In genomic region chr13:29186748-29187147, GRCm38 (mm10) we compare ENCODE assay signal across 25 mouse cellular contexts.
A peak's percentile ranks its signal among the peaks of the same experiment; 100 is the strongest.
DNase-seq lines count a peak whose midpoint lies in the region; ATAC-seq lines count a peak whose summit lies in the region.
"Had no signal": no experiment of that assay in that cellular context is flagged by ENCODE, and none has a peak within 500 bp of the region (broad histone marks: within the 10 kb centered on the region; RNA-seq: fewer than 3 reads in every experiment).

No protein-coding gene starts in this region.

- H3K27me3 ChIP-seq in embryonic facial prominence, embryonic 15.5 days = no peaks in the 10 kb centered on the region
- H3K27me3 ChIP-seq in embryonic facial prominence, embryonic 10.5 days (replicated peaks; ENCODE audit: low read depth, poor library complexity, severe bottlenecking) = no peaks in the 10 kb centered on the region
- H3K27me3 ChIP-seq in heart, embryonic 16.5 days (ENCODE audit: control insufficient read depth, insufficient read depth, low read length) = no peaks in the 10 kb centered on the region
- H3K27me3 ChIP-seq: embryonic facial prominence, embryonic 12.5 days; forebrain, embryonic 13.5 days; hindbrain, embryonic 12.5 days; hindbrain, embryonic 15.5 days had no signal

- no peak overlapping the region for H3K4me3 ChIP-seq in embryonic facial prominence, embryonic 15.5 days (replicated peaks)
- no peak overlapping the region for H3K4me3 ChIP-seq in embryonic facial prominence, embryonic 10.5 days
- no peak overlapping the region for H3K4me3 ChIP-seq in heart, embryonic 16.5 days (ENCODE audit: low read length)
- H3K4me3 ChIP-seq: embryonic facial prominence, embryonic 12.5 days; erythroblast, embryonic 14.5 days; forebrain, embryonic 13.5 days; heart, embryonic 10.5 days; hindbrain, embryonic 12.5 days; hindbrain, embryonic 15.5 days had no signal

- DNase-seq in embryonic facial prominence, embryonic 10.5 days (ENCODE audit: low spot score) = no peak
- peak; percentile 70 for DNase-seq in heart, adult 11 months
- no peak for DNase-seq in heart, postnatal 14 days
- DNase-seq in heart, postnatal 10 days = no peak
- DNase-seq in brain, adult 2 months (ENCODE audit: low read depth, low spot score) = peak; percentile 6
- DNase-seq in left cerebral cortex, adult 8-10 months (ENCODE audit: low spot score in 2 of 2) = no peak
- DNase-seq: adrenal gland, adult 8-10 months; adrenal gland, postnatal 25 days; cerebellum, adult 18-20 months; cerebellum, adult 9-10 months; cerebellum, postnatal 14 days; forebrain, postnatal 0 days; gastrocnemius, postnatal 10 days; gastrocnemius, postnatal 36 days; kidney, adult 2 months had no signal

- H3K9ac ChIP-seq in embryonic facial prominence, embryonic 15.5 days = no peak overlapping the region
- H3K9ac ChIP-seq in heart, embryonic 16.5 days (ENCODE audit: low read length) = no peak overlapping the region
- H3K9ac ChIP-seq: embryonic facial prominence, embryonic 12.5 days; forebrain, embryonic 13.5 days; forebrain, postnatal 0 days; hindbrain, embryonic 12.5 days; hindbrain, embryonic 15.5 days had no signal

- H3K36me3 ChIP-seq in embryonic facial prominence, embryonic 15.5 days = no peaks in the 10 kb centered on the region
- H3K36me3 ChIP-seq in embryonic facial prominence, embryonic 10.5 days (replicated peaks) = no peaks in the 10 kb centered on the region
- no peaks in the 10 kb centered on the region for H3K36me3 ChIP-seq in heart, embryonic 16.5 days (ENCODE audit: control insufficient read depth, insufficient read depth)
- H3K36me3 ChIP-seq: embryonic facial prominence, embryonic 12.5 days; heart, embryonic 10.5 days; hindbrain, embryonic 12.5 days; hindbrain, embryonic 15.5 days had no signal

- H3K4me2 ChIP-seq in embryonic facial prominence, embryonic 15.5 days (replicated peaks) = no peak overlapping the region
- no peak overlapping the region for H3K4me2 ChIP-seq in heart, embryonic 16.5 days (ENCODE audit: low read depth, low read length)
- H3K4me2 ChIP-seq: embryonic facial prominence, embryonic 12.5 days; forebrain, embryonic 13.5 days; hindbrain, embryonic 12.5 days; hindbrain, embryonic 15.5 days had no signal

- H3K27ac ChIP-seq in embryonic facial prominence, embryonic 15.5 days (replicated peaks) = peak overlapping the region; percentile 17; the same call in 1 of the 2 replicates
- no peak overlapping the region for H3K27ac ChIP-seq in embryonic facial prominence, embryonic 10.5 days (replicated peaks)
- H3K27ac ChIP-seq in heart, embryonic 16.5 days (ENCODE audit: low read length) = 0 out of 2 replicates have a peak overlapping the region, but pooled peaks have one; percentile 7
- H3K27ac ChIP-seq: embryonic facial prominence, embryonic 12.5 days; forebrain, embryonic 13.5 days; hindbrain, embryonic 12.5 days; hindbrain, embryonic 15.5 days had no signal

- H3K4me1 ChIP-seq in embryonic facial prominence, embryonic 15.5 days = no peaks in the 10 kb centered on the region
- H3K4me1 ChIP-seq in embryonic facial prominence, embryonic 10.5 days = peaks cover 12% of the 10 kb centered on the region; the same call in 1 of the 2 replicates
- peaks cover 21% of the 10 kb centered on the region for H3K4me1 ChIP-seq in heart, embryonic 16.5 days (ENCODE audit: control insufficient read depth, insufficient read depth, low read length)
- H3K4me1 ChIP-seq: forebrain, embryonic 13.5 days; hindbrain, embryonic 12.5 days; hindbrain, embryonic 15.5 days had no signal

- ATAC-seq in embryonic facial prominence, embryonic 15.5 days (ENCODE audit: insufficient number of reproducible peaks, low FRiP score, low TSS enrichment, low read depth) = no peak
- no peak for ATAC-seq in heart, embryonic 16.5 days (replicated peaks; ENCODE audit: extremely low read depth, insufficient read depth, low FRiP score)
- ATAC-seq: activated CD4-positive, CD25-positive, alpha-beta regulatory T cell, adult 4 months; forebrain, embryonic 13.5 days; forebrain, postnatal 0 days; intestine, postnatal 0 days had no signal

- WGBS in embryonic facial prominence, embryonic 15.5 days = 84% methylated on average over 5 of the region's 5 CpGs
- WGBS in embryonic facial prominence, embryonic 10.5 days = 94% methylated on average over 5 of the region's 5 CpGs
- 82% methylated on average over 5 of the region's 5 CpGs for WGBS in heart, embryonic 16.5 days

- intact Hi-C loops in heart, postnatal 14 days (cut with DNase I) = no loop called here
- intact Hi-C loops in heart, postnatal 10 days (cut with DNase I) = no loop called here

- H3K9me3 ChIP-seq in embryonic facial prominence, embryonic 15.5 days (replicated peaks) = no peaks in the 10 kb centered on the region
- no peaks in the 10 kb centered on the region for H3K9me3 ChIP-seq in embryonic facial prominence, embryonic 10.5 days
- no peaks in the 10 kb centered on the region for H3K9me3 ChIP-seq in heart, embryonic 16.5 days (replicated peaks; ENCODE audit: control insufficient read depth, low read length)
- H3K9me3 ChIP-seq: embryonic facial prominence, embryonic 12.5 days; forebrain, embryonic 13.5 days; heart, embryonic 10.5 days; hindbrain, embryonic 12.5 days; hindbrain, embryonic 15.5 days had no signal

Comparison
In these comparisons a context has a peak if more than half of its experiments do, and no peak if none do; other contexts are left out.
1. DNase-seq: peak in heart, adult 11 months (single experiment) and brain, adult 2 months (single experiment); none in embryonic facial prominence, embryonic 10.5 days (single experiment), heart, postnatal 14 days (0 of 2), heart, postnatal 10 days (0 of 2) and left cerebral cortex, adult 8-10 months (0 of 2).